Mouse (Mus musculus): Measurements from ENCODE around the gene Hira.

Gene Hira

GRCm38 (mm10) chr16:19013550-19013949, 136.7 kb downstream of the Hira start:
- DNase-seq (ENCODE audit: extremely low read depth, low read depth, low spot score) = no peak

DNA sequence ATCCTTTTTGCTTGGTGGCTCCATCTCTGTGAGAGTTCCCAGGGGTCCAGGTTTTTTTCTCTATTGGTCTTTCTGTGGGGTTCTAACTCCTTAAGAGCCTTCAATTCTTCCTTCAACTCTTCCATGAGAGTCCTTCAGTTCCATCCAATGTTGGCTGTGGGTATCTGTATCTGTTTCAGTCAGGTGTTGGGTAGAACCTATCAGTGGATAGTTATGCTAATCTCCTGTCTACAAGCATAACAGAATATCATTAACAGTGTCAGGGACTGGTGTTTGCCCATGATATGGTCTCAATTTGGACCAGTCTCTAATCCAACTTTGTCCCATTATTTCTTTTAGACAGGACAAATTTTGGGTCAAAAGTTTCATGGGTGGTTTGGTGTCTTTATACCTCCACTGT, 137.8 kb downstream of the Hira start:
- no peak for DNase-seq (ENCODE audit: extremely low read depth, low read depth, low spot score)

Data from fat pad, adult 2 months (tissue).